Mouse (Mus musculus): ENCODE results near the gene Mast3.
A peak's percentile ranks its signal among the peaks of the same experiment; 100 is the strongest.

Gene Mast3

DNA sequence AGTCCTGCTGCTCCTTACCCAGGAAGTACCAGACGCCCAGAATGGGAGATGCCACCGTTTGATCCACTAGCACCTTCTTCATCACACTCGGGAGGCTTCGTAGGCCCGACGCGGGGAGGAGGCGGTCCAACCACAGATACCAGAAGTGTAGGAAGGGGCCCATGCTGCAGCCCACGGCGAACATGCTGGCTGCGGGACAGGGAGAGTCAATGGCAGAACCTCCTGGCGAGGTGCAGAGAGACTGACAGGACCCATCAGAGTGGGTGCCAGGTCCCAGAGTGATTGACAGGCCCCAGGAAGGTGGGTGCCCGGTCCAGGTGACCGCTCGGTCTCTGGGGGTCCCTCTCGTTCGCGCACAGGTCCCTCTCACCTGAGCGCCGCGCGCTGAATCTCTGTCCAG lies 44.5 kb downstream of the Mast3 start:
- no peak for DNase-seq (ENCODE audit: low spot score)

DNA sequence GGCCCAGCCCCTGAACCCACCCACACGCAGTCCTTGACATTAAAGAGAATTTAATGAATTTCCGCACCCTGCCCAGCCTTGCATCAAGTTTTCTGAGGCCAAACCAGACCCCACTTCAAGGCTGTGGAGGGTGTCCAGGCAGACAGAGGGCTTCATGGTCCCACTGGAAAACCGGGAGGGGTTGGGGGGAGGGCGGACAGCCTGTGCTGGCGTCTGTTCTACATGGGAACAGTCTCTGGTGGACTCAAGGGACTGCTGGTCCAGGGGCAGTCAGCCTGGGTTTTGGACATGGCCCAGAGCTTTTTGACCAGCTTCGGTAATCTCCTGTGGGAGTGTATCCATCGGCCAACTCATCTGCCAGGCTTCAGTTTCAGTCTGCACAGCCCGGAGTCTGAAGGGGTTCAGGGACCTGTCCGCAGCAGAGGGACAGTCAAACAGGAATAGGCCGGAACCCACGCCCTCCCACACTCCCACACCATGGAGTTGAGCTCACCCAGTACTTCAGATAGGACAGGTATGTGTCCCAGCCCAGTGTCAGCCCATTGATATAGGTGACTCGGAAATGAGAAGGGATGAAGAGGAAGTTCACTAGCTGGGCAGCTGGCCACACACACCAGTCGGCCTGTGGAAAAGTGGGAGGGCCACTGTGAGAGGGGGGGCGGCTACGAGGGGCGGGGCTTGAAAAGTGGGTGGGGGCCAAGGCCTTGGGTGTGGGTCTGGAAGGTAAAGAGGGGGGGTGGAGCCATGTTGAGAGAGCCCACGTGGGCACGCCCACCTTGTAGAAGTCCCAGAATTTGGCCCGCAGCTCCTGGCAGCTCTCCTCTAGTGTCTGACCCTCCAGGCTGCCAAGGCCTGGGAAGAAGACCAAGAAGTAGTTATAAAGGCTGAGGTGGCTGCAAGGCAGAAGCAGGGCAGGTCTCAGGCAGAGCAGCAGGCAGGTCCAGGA lies 46.0 kb downstream of the Mast3 start:
- DNase-seq (ENCODE audit: low spot score), result no peak

DNA sequence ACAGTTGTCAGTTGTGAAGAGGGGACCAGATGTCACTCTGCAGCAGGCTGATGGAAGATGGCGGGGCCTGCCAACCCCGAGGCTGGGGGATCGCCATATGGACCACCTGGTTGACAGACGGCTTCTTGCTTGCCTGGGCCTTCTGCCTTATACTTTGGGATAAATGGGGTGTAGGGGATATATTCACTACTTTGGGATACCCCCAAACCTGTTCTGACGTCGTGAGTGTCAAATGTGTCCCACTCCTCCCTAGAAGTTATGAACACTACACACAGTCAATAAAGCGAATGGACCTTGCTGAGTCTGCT lies 46.6 kb downstream of the Mast3 start:
- no peak for DNase-seq (ENCODE audit: low spot score)

GRCm38 (mm10) chr8:70757523-70758307 lies 47.1 kb downstream of the Mast3 start:
- DNase-seq (ENCODE audit: low spot score), result no peak

DNA sequence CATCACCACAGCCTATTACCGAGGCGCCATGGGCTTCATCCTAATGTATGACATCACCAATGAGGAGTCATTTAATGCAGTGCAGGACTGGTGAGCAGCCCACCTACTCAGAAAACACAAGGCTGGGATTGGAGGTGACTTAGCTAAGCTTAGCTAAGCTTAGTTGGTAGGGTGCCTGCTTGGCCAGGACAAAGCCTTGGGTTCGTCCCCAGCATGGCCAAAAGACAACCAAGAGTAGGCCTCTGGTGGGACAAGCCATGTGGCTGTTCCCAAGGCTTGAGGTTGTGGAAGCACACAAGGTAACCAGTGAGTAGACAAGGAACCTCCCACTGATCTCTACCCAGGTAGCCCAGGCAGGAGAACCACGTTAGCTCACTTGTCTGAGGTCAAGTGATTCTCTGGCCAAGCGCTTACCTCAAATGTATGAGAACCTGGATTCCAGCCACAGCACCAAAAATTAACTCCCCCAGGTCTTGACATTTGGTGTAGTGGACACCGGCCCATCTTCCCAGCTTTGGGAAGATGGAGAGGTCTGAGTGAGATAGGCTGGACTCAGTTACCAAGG lies 48.3 kb downstream of the Mast3 start:
- DNase-seq (ENCODE audit: low spot score), result no peak

GRCm38 (mm10) chr8:70755661-70756475 lies 49.0 kb downstream of the Mast3 start:
- no peak for DNase-seq (ENCODE audit: low spot score)

DNA sequence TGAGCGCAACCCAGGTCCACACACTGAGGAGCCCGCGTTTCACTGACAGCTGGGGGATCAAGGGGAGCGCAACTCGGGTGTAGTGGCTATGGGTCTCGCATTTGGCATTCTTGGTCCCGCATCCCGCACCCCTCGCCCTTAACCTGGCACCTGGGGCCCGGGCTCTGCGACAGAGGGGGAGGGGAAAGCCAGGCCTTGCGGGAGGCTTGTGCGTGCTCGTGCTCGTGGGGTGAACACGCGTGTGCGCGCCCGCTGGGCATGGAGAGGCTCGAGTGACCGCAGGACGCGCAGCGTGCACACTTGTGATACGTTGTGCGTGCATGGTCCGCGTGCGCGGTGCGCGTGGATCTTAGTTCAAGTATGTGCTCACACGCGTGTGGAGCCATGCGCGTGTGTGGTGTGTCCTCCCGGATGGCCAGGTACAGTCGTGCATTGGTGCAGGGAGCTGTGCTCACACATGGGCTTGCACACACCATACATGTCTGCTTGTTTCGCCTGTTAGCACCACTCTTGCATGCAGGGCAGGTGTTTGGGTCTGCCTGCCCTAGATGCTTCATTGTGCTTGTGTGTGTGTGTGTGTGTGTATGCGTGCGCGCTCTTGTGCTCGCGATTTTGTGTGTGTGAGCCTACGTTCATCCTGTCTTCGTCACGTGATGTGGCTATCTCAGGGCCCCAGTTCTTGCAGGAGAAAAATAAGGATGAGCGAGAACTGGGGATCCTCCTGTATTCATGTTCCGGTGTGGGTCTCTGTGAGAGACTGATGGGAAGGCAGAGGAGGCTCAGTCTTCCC lies 49.8 kb downstream of the Mast3 start:
- DNase-seq (ENCODE audit: low spot score), result peak; percentile 40

GRCm38 (mm10) chr8:70754043-70754870 lies 50.6 kb downstream of the Mast3 start, which contains the start of gene Rab3a:
Gene Rab3a, plus strand, starts transcription at chr8:70754679.
- peak; percentile 97 for DNase-seq (ENCODE audit: low spot score)

GRCm38 (mm10) chr8:70753151-70753550 lies 51.7 kb downstream of the Mast3 start:
- DNase-seq (ENCODE audit: low spot score), result peak; percentile 51

DNA sequence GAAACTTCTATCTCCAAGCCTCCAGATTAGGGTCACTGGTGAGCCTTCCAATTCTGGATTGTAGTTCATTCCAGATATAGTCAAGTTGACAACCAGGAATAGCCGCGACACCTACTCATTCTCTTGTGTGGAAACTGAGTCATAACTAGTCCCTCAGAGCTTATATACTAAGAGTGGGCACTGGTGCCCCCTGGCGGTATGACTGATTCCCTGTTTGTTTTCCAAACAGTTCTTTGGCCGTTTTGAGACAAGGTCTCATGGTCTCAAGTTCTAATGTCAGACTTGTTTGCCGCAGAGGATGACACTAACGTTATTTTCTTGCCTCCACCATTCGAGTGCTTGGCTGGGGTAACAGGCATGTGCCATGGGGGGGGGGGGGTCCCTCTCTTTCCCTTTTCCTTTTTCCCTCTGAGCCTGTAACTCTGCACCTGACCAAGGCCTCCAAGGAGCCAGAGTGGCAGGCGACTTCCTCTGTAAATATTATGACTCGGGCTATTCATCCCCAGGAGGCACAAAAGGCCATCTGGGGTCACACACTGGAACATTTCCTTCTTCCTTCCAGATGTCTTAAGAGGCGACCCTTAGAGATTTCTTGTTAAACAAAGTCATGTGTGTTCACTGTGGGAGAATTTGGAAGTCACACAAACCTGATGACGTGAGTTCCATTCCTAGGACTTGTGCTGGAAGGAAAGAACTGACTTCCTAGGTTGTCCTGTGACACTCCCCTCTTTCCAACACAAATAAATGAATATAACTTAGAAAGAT lies 52.7 kb downstream of the Mast3 start:
- DNase-seq (ENCODE audit: low spot score), result peak; percentile 57

- no peak for DNase-seq (ENCODE audit: low spot score)
Measured at GRCm38 (mm10) chr8:70750128-70750680, 54.6 kb downstream of the Mast3 start.

- DNase-seq (ENCODE audit: low spot score), result no peak
Measured at GRCm38 (mm10) chr8:70749097-70749674, 55.7 kb downstream of the Mast3 start.

DNA sequence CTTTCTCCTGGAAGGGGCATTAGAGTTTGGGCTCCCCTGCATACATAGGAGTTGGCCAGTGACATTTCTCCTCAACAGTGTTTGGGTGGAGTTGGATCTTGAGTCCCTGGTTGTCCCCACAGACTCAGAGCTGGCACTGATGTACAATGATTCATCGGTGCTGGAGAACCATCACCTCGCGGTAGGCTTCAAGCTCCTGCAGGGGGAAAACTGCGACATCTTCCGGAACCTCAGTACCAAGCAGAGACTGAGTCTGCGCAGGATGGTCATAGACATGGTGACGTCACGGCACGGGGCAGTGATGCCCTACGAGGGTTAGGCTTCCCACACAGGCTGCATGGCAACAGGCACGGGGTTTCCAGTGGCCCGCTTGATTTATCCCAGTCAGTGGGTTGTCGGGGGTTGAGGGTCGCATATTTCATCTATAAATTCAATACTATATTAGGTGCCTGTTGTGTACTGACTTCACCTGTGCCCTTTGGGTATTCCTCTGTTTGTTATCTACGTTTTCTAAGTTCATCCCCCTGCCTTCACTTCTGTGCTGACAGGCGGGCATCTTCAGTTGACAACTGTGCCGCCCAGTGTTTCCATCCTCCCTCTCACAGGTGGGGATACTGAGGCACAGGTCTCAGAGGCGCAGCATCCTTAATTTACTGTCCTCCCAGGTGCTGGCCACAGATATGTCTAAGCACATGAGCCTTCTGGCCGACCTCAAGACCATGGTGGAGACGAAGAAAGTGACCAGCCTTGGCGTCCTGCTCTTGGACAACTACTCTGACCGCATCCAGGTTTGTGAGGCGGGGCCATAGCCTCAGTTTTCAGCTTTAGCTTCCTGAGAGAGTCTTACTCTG lies 56.4 kb downstream of the Mast3 start:
- no peak for DNase-seq (ENCODE audit: low spot score)

DNA sequence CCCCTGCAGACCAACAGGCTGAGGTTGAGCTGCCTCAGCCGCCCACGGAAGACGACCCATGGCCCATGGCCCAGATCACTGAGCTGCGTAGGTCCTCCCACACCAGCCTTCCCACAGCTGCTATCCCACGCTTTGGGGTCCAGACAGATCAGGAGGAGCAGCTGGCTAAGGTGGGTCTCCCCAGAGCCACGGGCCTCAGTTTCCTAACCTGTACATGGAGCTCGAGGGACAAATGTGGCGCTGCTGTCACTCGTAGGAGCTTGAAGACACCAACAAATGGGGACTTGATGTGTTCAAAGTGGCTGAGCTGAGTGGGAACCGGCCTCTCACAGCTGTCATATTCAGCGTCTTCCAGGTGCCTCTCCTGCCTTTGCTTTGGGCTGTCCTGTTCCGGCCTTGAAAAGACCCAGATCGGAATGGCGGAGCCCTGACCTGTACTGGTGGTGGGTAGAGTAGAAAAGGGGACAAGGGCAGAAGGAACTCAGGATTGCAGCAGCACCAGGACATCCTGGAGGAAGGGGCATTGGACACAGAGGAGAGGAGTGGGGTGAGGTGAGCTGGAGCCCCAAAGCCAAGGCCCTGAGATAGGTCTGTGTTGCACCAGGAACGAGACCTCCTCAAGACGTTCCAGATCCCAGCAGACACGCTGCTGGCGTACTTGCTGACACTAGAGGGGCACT lies 57.5 kb downstream of the Mast3 start:
- DNase-seq (ENCODE audit: low spot score), result no peak

DNA sequence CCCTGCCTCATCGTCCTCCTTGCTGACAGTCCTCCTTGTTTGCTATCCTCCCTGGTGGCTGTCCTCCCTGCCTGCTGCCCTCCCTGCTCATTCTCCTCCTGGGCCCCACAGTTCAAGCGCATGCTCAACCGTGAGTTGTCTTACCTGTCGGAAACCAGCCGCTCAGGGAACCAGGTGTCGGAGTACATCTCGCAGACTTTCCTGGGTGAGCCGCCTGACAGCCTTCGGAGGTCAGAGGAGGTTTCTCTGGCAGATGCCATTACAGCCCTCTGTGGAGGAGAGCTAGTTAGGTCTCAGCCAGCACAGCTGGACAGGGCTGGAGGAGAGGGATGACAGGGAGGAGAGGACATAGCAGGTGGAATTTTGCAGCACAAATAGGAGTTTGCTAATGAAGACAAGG lies 58.2 kb downstream of the Mast3 start:
- no peak for DNase-seq (ENCODE audit: low spot score)

DNA sequence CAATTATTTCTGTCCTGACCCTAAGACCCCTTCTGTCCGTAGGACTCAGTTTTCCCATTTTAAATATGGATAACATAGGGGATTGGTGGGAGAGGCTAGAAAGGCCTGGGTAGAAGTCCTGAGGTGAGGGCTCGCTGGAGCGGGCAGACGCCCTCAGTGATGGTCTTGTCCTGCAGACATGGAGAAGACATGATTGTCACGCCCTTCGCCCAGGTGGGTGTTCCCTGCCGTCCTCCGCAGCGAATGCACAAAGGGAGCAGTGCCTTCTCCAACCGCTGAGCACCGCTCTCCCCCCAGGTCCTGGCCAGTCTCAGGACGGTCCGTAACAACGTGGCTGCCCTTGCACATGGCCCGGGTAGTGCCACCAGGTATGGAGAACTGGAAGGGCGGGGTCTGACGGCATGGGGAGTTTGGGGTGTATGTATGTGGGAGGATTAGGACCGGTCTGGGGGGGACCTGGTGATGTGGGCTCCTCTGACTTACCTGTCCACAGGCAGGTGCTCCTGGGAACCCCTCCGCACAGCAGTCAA lies 59.1 kb downstream of the Mast3 start:
- DNase-seq (ENCODE audit: low spot score), result no peak

- DNase-seq (ENCODE audit: low spot score), result peak; percentile 25
Measured at GRCm38 (mm10) chr8:70744806-70745205, 60.0 kb downstream of the Mast3 start.
